Mouse (Mus musculus) cerebellum, adult 9-11 months (tissue): ENCODE results near the gene Pnpla1.

ENCODE experiments used
- DNase-seq: peaks from one replicate; pipeline ENCODE4 v3.0.0; 2022

The Pnpla1 gene

GRCm38 (mm10) chr17:28886266-28886665, 28.1 kb downstream of the Pnpla1 start:
- no peak for DNase-seq

GRCm38 (mm10) chr17:28894050-28894767, 36.0 kb downstream of the Pnpla1 start:
- no peak for DNase-seq

DNA sequence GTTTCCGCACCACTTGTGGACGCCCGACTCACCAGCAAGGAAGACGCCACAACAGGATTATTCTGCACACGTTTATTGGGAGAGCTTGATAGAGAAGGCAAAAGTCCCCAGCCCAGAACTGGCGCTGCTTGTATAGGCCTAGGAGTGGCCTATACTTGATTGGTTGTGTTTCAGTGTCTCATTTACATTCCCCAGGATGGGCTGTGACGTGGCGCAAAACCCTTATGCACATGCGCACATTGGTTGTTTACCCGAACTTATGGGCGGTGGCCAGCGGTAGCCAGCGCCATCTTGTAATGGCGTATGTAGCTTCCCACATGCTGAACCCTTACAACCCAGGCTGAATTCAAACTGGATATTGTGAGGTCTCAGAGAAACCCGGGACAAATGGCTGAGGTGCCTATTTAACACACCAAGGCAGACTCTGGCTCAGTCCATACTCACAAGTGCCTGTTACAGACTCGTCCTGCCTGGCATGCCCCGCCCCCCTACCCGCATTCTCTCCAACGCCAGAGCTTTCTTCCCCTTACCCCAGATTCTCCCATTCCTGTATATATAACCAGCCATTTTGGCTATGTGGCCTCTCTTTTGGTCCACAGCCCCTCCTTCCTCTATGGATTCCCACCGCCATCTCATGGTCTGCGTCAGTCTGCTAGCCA, 37.1 kb downstream of the Pnpla1 start:
- no peak for DNase-seq

DNA sequence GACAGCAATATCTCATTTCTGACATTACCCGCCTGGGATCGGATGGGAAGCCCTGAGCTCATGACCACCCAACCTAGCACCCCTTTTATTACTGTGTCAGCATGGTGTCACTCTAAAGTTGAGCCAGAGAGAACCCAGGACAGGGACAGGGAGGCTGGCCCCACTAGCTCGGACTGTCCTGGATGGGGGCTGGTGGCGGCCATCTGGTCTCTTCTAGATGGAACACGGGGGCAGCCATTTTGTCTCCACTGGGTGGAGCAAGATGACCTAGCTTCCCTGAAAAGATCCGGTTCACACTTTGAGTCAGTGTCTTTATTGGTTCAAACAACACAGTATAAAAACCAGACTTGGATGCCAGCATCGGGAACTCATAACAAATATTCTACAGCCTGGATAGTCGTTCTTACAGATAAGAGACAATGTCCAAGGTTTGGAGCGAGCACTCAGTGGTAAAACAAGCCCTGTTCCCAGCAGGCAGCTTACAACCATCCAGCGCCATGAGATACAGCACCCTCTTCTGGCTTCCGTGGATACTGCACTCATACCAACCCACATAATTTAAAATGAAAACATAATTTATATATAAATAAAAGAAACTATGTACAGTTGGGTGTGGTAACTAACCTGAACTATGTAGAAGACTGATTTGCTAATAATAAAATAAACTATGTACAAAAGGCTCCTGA, 38.0 kb downstream of the Pnpla1 start:
- DNase-seq, result no peak

- DNase-seq, result no peak
These were observed 39.6 kb downstream of the Pnpla1 start for GRCm38 (mm10) chr17:28897817-28898216.

DNA sequence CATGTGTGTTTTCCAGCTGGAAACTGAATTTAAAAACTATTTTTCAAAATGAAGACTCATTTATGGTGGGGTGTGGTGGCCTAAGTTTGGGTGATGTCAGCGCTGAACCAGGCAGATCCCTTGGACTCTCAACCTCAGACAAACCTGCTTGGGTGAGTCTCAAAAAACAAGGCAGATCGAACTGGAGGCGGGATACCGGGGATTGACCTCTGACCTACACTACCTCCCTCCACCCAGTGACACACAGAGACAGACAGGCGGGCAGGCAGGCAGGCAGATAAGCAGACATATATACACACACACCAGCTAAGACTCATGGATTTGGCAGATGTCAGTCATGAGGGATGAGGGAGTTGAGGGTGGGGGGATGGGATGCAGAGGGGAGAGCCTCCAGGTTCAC, 40.0 kb downstream of the Pnpla1 start:
- DNase-seq, result no peak

- DNase-seq, result peak; percentile 80
These were observed 41.2 kb downstream of the Pnpla1 start for GRCm38 (mm10) chr17:28899427-28899826.

GRCm38 (mm10) chr17:28901559-28901958, 43.3 kb downstream of the Pnpla1 start:
- DNase-seq, result no peak

- peak; percentile 57 for DNase-seq
These were observed 46.5 kb downstream of the Pnpla1 start for GRCm38 (mm10) chr17:28904546-28905376.

DNA sequence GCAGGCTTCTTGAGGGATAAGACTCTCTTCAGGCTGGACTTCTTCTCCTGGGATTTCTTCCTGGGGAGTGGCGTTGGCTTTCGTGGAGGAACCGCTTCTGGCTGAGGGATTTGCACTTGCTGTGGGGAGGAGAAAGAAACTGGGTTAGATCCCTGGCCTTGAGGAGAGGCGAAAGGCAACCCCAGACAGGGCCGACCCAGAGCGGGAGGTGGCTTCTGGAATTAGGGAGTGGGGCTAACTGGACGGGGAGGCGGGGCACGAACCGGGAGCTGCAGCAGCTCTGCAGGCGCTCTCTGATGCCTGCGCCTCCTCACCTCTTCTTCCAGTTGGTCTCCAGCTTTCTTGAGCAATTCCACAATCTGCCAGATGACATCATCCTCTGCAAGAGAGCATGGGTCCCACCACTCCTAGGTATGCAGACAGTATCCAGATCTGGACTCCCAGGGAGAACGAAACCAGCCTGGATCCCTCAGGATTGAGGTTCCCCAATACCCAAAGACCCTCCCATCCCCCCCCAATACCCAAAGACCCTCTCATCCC, 47.2 kb downstream of the Pnpla1 start:
- DNase-seq, result no peak

- DNase-seq, result no peak
These were observed 49.7 kb downstream of the Pnpla1 start for GRCm38 (mm10) chr17:28907959-28908358.

DNA sequence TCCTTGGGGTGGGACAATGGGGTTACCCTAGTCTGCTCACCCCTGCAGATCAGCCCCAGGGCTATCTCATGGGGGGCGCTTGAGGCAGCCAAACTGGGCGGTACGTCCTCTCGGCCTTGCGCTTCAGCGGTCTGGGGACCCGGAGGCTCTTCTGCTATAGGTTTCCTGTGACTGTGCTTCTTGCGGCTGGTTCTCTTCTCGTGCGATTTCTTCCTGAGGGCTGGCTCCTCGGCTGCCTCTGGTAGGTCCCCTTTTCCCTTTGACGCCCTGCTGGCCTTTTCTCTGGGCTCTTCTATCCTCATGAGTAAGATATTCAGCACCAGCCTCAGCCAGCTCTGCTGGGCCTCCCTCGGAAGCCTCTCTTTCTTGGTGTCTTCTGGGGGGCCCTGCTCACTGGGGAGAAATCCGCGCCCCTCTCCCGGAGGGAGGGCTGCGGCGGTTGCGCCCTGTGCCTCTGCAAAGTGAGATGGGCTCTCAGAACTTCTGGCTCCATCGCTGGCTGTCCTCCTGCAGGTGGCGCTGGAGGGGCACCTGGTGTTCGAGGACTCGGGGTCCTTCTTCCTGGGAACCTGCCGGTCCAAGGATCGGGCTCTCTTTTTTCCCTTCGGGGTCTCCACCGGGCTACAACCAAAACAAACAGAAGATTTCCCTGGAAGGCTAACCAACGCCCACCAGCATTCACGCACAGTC, 51.2 kb downstream of the Pnpla1 start:
- no peak for DNase-seq

- no peak for DNase-seq
These were observed 51.9 kb downstream of the Pnpla1 start for GRCm38 (mm10) chr17:28910139-28910538.

DNA sequence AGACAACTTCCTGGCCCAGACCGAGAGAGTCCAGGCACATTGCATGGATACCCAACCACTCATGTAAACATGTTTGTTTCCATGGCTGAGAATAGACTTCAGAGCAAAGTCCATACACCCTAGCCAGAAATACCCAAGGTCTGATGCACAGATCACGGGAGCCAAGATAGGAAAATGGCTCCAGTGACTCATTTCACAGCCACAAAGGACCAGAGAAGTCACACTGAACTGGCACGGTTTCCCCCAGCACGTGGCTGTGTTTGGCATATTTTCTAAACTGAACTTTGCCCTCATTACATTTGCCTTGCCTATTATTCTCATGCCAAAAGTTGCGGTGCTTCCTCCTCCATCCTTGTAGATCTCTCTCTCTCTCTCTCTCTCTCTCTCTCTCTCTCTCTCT, 55.0 kb downstream of the Pnpla1 start:
- DNase-seq, result no peak

DNA sequence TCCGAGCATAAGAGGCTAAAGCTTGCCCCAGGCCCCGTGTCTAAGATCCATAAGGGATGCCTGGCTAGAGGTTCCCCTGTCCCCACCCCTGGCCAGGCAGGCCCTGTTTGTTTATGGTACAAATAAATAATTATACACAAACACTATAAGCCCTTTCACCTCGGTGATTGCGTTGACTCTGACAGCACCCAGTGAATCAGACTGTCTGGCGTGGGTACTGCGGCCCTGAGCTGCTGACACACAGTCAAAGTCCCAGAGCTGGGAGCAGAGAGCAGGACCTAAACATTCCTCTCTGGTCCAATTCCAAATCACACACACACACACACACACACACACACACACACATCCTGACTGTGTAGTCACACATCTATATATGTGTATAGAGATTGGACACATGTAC, 55.7 kb downstream of the Pnpla1 start:
- DNase-seq, result no peak

- no peak for DNase-seq
These were observed 56.9 kb downstream of the Pnpla1 start, which contains the start of gene 4930539E08Rik for GRCm38 (mm10) chr17:28915060-28915628. TSS of gene 4930539E08Rik (minus strand) at chr17:28915324.

- no peak for DNase-seq
These were observed 58.3 kb downstream of the Pnpla1 start for GRCm38 (mm10) chr17:28916520-28916919.

GRCm38 (mm10) chr17:28921086-28921485, 62.9 kb downstream of the Pnpla1 start:
- DNase-seq, result no peak

DNA sequence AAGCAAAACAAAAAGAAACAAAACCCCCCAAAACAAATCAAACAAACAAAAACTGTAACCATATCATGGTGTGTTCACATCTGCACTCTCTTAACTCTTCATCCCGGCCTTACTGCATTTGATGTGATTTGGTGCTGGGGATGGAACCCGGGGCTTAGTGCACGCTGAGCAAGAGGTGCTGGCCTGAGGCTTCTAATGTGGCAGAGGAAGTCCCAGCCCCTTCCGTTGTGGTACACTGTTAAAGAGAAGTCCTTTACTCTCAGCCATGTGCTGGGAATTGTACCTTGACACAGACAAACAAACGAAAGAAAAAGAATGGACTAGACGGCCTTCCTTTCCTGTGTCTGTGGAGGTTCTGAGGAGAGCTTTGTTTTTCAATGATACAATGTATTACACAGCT, 63.9 kb downstream of the Pnpla1 start:
- DNase-seq, result no peak

- no peak for DNase-seq
These were observed 66.9 kb downstream of the Pnpla1 start for GRCm38 (mm10) chr17:28924957-28925595.

DNA sequence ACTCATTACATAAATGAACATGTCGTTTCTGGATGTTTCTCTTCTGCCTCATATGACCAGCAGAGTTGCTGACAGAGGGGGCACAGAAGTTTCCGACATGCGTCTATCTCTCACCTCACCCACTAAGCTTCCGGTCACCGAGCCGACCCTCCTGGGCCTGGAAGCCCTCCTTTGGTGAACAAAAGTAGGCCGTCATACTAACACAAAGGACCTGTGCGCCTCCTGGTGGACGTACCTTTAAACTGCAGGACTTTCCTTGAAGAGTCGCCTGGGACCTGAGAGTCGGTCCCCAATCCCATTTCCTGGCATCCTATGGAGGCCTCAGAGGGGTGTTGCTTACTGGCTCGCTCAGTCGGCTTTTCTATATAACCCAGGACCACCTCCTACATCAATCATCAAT, 68.2 kb downstream of the Pnpla1 start:
- peak; percentile 76 for DNase-seq
